Mouse (Mus musculus): ENCODE measurements around the gene 6430571L13Rik. TPM values are rescaled to one million over a fixed set of nuclear protein-coding genes. Genes with fewer than 3 reads are reported as not detected.

Gene 6430571L13Rik
- total and polyA plus RNA-seq, 3 experiments, result 0.09 to 0.72 (median 0.11) TPM

DNA sequence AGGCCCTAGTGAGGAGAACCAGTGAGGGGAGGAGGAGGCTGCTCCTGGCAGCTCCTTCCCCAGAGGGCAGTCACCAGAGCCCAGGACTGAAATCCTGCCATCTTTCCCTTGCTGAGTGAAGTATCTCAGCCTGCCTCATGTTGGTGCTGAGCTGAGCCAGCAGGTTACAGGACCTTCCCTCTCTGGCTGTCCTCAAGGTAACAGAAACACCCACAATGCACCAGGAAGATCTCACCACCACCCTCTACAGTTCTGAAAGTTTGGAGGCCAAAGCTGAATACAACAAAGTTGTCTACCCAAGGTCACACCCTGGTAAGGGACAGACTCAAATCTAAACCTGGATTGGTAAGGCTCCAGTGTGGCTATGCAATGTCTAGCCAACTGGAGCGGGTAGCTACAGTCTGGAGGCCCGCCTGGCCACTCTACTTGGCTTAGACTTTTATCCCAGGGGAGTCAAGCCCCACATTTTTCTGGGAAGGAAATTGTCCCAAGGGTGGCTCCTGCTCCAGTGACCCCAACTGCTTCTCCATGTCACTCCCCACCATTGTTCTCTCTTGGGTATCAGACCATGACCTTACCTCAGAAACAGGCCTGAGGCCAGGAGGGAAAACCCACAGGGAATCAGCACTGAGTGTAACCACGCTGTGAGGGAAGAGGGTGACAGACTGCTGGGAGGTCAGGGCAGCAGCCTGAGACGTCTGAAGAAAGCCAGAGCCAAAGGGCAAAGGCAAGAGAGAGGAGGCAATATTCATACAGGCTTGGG is 15.4 kb upstream of the 6430571L13Rik start:
- no peak overlapping the region for H3K27ac ChIP-seq (ENCODE audit: insufficient read depth, low read depth)
- in situ Hi-C loops (cut with MboI; ENCODE audit: low pct_ligation_motif_present, low pct_unique_long_range_greater_than_20kb, low sequenced_read_pairs) (no loop called here), dilution Hi-C loops (cut with MboI; ENCODE audit: extremely low pct_ligation_motif_present, extremely low pct_unique_long_range_greater_than_20kb, low sequenced_read_pairs) (no loop called here)
- peaks cover 18 to 40% of the 10 kb centered on the region in 2 experiments for H3K36me3 ChIP-seq (replicated peaks in 1 of 2; ENCODE audit: control insufficient read depth in 1 of 2, insufficient read depth in 1 of 2, low read length in 1 of 2)
- H3K4me3 ChIP-seq (replicated peaks in 1 of 3; ENCODE audit: low read depth in 2 of 3, low read length in 2 of 3, poor library complexity in 1 of 3), result no peak overlapping the region
- no peaks in the 10 kb centered on the region for H3K79me2 ChIP-seq (replicated peaks; ENCODE audit: control insufficient read depth, extremely low read depth, insufficient read depth, poor library complexity, severe bottlenecking)
- H3K9ac ChIP-seq (ENCODE audit: insufficient read depth, low read depth), result no peak overlapping the region
- TF ChIP-seq BHLHE40 (IDR thresholded peaks at IDR 0.05; ENCODE audit: low read depth, low read length) (no peak), ZKSCAN1 (IDR thresholded peaks at IDR 0.05; ENCODE audit: borderline replicate concordance, low read depth, low read length) (no peak), JUND (conservative IDR thresholded peaks at IDR 0.05; ENCODE audit: low read depth, low read length) (no peak), MEF2A (IDR thresholded peaks at IDR 0.05; ENCODE audit: borderline replicate concordance, low read depth, low read length) (no peak), ETS1 (conservative IDR thresholded peaks at IDR 0.05; ENCODE audit: low read depth, low read length) (no peak), SIN3A (IDR thresholded peaks at IDR 0.05; ENCODE audit: low read length) (no peak), POLR2AphosphoS2 (IDR thresholded peaks at IDR 0.05; ENCODE audit: low read depth, low read length) (no peak), E2F4 (IDR thresholded peaks at IDR 0.05; ENCODE audit: insufficient replicate concordance, low read depth, low read length) (no peak), HCFC1 (IDR thresholded peaks at IDR 0.05; ENCODE audit: low read depth, low read length) (no peak), UBTF (IDR thresholded peaks at IDR 0.05; ENCODE audit: low read depth, low read length) (no peak), POLR2A (IDR thresholded peaks at IDR 0.05; ENCODE audit: low read depth, low read length) (no peak)
- no peaks in the 10 kb centered on the region for H3K27me3 ChIP-seq (replicated peaks)
- H3K4me1 ChIP-seq (ENCODE audit: control insufficient read depth in 1 of 2, insufficient read depth in 2 of 2), result peaks cover 0 to 31% of the 10 kb centered on the region in 2 experiments; a peak in 2 of 4 replicates
- no peak overlapping the region for H3K4me2 ChIP-seq (ENCODE audit: insufficient read depth, low read depth, poor library complexity, severe bottlenecking)
- H3K9me3 ChIP-seq (replicated peaks; ENCODE audit: low read length), result no peaks in the 10 kb centered on the region
- no peak for DNase-seq (ENCODE audit: extremely low read depth)

GRCm38 (mm10) chr9:107325904-107326303 is 14.5 kb upstream of the 6430571L13Rik start:
- dilution Hi-C loops (cut with MboI; ENCODE audit: extremely low pct_ligation_motif_present, extremely low pct_unique_long_range_greater_than_20kb, low sequenced_read_pairs), result no loop called here
- H3K9ac ChIP-seq (ENCODE audit: insufficient read depth, low read depth), result no peak overlapping the region
- no peak for TF ChIP-seq RAD21 (IDR thresholded peaks at IDR 0.05; ENCODE audit: low read depth, low read length)
- TF ChIP-seq ELF1 (IDR thresholded peaks at IDR 0.05; ENCODE audit: low read depth, low read length), result no peak
- no peak for TF ChIP-seq GABPA (IDR thresholded peaks at IDR 0.05; ENCODE audit: insufficient replicate concordance, low read depth, low read length)
- TF ChIP-seq TCF12 (IDR thresholded peaks at IDR 0.05; ENCODE audit: low read depth, low read length), result no peak
- no peak for TF ChIP-seq HCFC1 (IDR thresholded peaks at IDR 0.05; ENCODE audit: low read depth, low read length)
- no peak for TF ChIP-seq ZC3H11A (IDR thresholded peaks at IDR 0.05; ENCODE audit: low read depth, low read length)
- TF ChIP-seq UBTF (IDR thresholded peaks at IDR 0.05; ENCODE audit: low read depth, low read length), result no peak
- TF ChIP-seq RCOR1 (conservative IDR thresholded peaks at IDR 0.05; ENCODE audit: low read depth, low read length), result no peak
- TF ChIP-seq JUN (IDR thresholded peaks at IDR 0.05; ENCODE audit: insufficient read depth, low read depth, low read length), result no peak
- no peak for TF ChIP-seq MAX (IDR thresholded peaks at IDR 0.05; ENCODE audit: low read length)
- TF ChIP-seq ZNF384 (IDR thresholded peaks at IDR 0.05; ENCODE audit: low read depth, low read length), result no peak
- no peak for TF ChIP-seq E2F4 (IDR thresholded peaks at IDR 0.05; ENCODE audit: insufficient replicate concordance, low read depth, low read length)
- TF ChIP-seq IRF4 (IDR thresholded peaks at IDR 0.05; ENCODE audit: low read depth, low read length), result no peak

More at GRCm38 (mm10) chr9:107325904-107326303, 14.5 kb upstream of the 6430571L13Rik start:
- no peak for DNase-seq (ENCODE audit: extremely low read depth)
- H3K4me2 ChIP-seq (ENCODE audit: insufficient read depth, low read depth, poor library complexity, severe bottlenecking), result no peak overlapping the region
- H3K27ac ChIP-seq (ENCODE audit: insufficient read depth, low read depth), result no peak overlapping the region
- H3K4me3 ChIP-seq (replicated peaks in 1 of 3; ENCODE audit: low read depth in 2 of 3, low read length in 2 of 3, poor library complexity in 1 of 3), result no peak overlapping the region
- H3K9me3 ChIP-seq (replicated peaks; ENCODE audit: low read length), result no peaks in the 10 kb centered on the region
- peaks cover 0 to 34% of the 10 kb centered on the region in 2 experiments; a peak in 2 of 4 replicates for H3K4me1 ChIP-seq (ENCODE audit: control insufficient read depth in 1 of 2, insufficient read depth in 2 of 2)
- in situ Hi-C loops (cut with MboI; ENCODE audit: low pct_ligation_motif_present, low pct_unique_long_range_greater_than_20kb, low sequenced_read_pairs), result no loop called here
- peaks cover 18 to 45% of the 10 kb centered on the region in 2 experiments for H3K36me3 ChIP-seq (replicated peaks in 1 of 2; ENCODE audit: control insufficient read depth in 1 of 2, insufficient read depth in 1 of 2, low read length in 1 of 2)
- H3K27me3 ChIP-seq (replicated peaks), result no peaks in the 10 kb centered on the region
- no peaks in the 10 kb centered on the region for H3K79me2 ChIP-seq (replicated peaks; ENCODE audit: control insufficient read depth, extremely low read depth, insufficient read depth, poor library complexity, severe bottlenecking)

All from CH12.LX (cell line).